Mouse (Mus musculus) midbrain, embryonic 11.5 days (tissue): ENCODE results near the gene Enpp5. TPM values are rescaled to one million over a fixed set of nuclear protein-coding genes. Genes with fewer than 3 reads are reported as not detected.

ENCODE experiments used
- ATAC-seq: fragments of 200-750 bp; cut with Nextera tagmentation; 2 replicates; pipeline ENCODE4 v1.8.0; 2017; ENCODE audit warnings: moderate TSS enrichment, moderate library complexity; ENCODE audit not compliant: low FRiP score
- DNase-seq: peaks from one replicate; pipeline ENCODE4 v3.0.0; 2015; ENCODE audit warnings: low spot score; ENCODE audit errors: missing footprints
- H3K27ac ChIP-seq: fragments of 300-500 bp; sonication (generic); 2 replicates; pipeline ENCODE4 v1.5.1; 2014; ENCODE audit warnings: low read depth, low read length
- H3K27me3 ChIP-seq: fragments of 300-500 bp; sonication (generic); 2 replicates; pipeline ENCODE4 v1.6.1; 2014; ENCODE audit warnings: mild to moderate bottlenecking, low read length, moderate library complexity, mixed read lengths; ENCODE audit not compliant: control insufficient read depth, insufficient read depth
- H3K36me3 ChIP-seq: fragments of 300-500 bp; sonication (generic); 2 replicates; pipeline ENCODE4 v1.6.1; 2014; ENCODE audit warnings: mild to moderate bottlenecking, low read length, moderate library complexity, mixed read lengths; ENCODE audit not compliant: control insufficient read depth, insufficient read depth
- H3K4me1 ChIP-seq: fragments of 300-500 bp; sonication (generic); 2 replicates; pipeline ENCODE4 v1.6.1; 2014; ENCODE audit warnings: low read length; ENCODE audit not compliant: control insufficient read depth, insufficient read depth
- H3K4me2 ChIP-seq: fragments of 300-500 bp; sonication (generic); 2 replicates; pipeline ENCODE4 v1.6.1; 2014; ENCODE audit warnings: mild to moderate bottlenecking, moderate library complexity
- H3K4me3 ChIP-seq: fragments of 300-500 bp; sonication (generic); 2 replicates; pipeline ENCODE4 v1.5.1; 2014; ENCODE audit warnings: low read depth, low read length
- H3K9ac ChIP-seq: fragments of 300-500 bp; sonication (generic); 2 replicates; pipeline ENCODE4 v1.6.1; 2014; ENCODE audit warnings: low read length
- H3K9me3 ChIP-seq: fragments of 300-500 bp; sonication (generic); 2 replicates; pipeline ENCODE4 v1.6.1; 2016; ENCODE audit warnings: low read length; ENCODE audit not compliant: control insufficient read depth
- WGBS: fragments of 180-500 bp; shearing (Covaris S2); extraction: QIAGEN DNeasy Blood & Tissue Kit; methylation state at CpG from one replicate; pipeline ENCODE4 v1.1.7; 2014; 5-methylcytosine and 5-hydroxymethylcytosine counted together
- polyA plus RNA-seq: library from polyadenylated mRNA; unstranded; fragments of >200 nt; fragmentation: Nextera tagmentation; extraction: Ambion mirVana; gene quantifications from 2 replicates; pipeline ENCODE4 v1.2.1, GENCODE M21; 2014

Gene Enpp5
- polyA plus RNA-seq, result 11.5 and 15.3 TPM in 2 replicates

DNA sequence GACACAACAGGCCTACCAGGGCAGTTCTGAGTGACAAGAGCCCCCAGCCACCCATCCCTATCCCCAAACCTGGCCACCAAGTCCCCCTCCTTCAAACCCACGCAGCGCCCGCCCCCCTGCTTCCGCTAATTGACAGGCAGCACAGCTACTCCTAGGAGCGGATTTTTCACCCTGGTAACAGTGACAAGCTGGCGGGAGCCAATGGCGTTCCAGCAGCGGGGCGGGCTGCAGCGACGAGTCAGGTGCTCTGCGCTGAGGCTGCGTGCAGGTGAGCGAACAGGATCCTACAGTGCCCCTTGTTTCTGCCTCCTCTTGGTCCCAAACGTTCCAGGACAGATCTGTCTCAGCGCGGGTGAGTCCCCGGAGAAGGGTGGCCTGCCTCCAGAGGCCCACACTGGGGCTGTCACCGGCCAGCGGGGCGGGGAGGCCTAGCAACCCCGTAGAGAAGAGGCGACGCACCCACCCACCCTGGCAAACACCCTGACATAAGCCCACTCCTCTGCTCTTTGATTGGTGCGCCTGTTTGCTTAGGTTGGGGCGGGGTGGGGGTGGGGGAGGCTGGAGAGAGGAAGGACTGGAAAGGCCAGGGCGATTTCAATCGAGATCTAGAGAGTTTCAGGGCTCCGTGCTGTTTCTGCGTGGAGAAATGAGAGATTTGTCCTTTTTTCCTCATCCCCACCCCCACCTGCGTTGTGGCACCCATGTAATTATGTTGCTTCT is at the start of gene Enpp5:
Gene Enpp5, plus strand, starts transcription at position 183 of the 720 bp plus-strand sequence.
- no peaks in the 10 kb centered on the region for H3K36me3 ChIP-seq
- 1% methylated on average over 30 of the region's 31 CpGs for WGBS
- peak within 1 kb of the TSS; percentile 48 for H3K4me3 ChIP-seq
- H3K4me1 ChIP-seq, result no peaks in the 10 kb centered on the region
- H3K9me3 ChIP-seq, result no peaks in the 10 kb centered on the region
- DNase-seq (peak; percentile 94), ATAC-seq (peak; percentile 95)
- peak within 1 kb of the TSS; percentile 83 for H3K4me2 ChIP-seq
- H3K27ac ChIP-seq, result no peak within 1 kb of the TSS
- peak within 1 kb of the TSS; percentile 70 for H3K9ac ChIP-seq
- no peaks in the 10 kb centered on the region for H3K27me3 ChIP-seq

DNA sequence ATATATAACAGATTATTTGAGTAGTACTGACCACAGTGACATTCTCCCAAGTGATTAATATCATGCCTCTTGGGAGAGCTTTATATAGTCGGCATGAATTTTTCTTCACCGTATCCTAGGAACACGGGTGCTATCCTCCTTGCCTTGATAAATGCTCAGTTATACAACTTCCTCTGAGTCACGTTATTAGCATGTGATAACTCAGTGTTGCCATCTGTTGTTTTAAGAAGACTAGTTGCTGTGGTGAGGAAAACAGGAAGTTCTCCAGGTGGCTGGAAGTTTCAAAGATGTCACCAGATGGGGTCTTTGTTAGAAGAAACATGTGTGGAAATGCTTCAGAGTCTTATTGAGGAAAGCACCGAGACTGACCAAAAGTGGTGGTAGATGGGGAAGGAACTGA is 49.0 kb upstream of the Enpp5 start:
- Histone ChIP-seq H3K27me3 (no peaks in the 10 kb centered on the region), H3K4me1 (no peaks in the 10 kb centered on the region), H3K4me3 (no peak overlapping the region), H3K4me2 (no peak overlapping the region), H3K36me3 (no peaks in the 10 kb centered on the region), H3K9ac (no peak overlapping the region), H3K27ac (no peak overlapping the region), H3K9me3 (no peaks in the 10 kb centered on the region)
- DNase-seq (no peak), ATAC-seq (no peak)
- WGBS, result 87% methylated on average over 5 of the region's 5 CpGs

DNA sequence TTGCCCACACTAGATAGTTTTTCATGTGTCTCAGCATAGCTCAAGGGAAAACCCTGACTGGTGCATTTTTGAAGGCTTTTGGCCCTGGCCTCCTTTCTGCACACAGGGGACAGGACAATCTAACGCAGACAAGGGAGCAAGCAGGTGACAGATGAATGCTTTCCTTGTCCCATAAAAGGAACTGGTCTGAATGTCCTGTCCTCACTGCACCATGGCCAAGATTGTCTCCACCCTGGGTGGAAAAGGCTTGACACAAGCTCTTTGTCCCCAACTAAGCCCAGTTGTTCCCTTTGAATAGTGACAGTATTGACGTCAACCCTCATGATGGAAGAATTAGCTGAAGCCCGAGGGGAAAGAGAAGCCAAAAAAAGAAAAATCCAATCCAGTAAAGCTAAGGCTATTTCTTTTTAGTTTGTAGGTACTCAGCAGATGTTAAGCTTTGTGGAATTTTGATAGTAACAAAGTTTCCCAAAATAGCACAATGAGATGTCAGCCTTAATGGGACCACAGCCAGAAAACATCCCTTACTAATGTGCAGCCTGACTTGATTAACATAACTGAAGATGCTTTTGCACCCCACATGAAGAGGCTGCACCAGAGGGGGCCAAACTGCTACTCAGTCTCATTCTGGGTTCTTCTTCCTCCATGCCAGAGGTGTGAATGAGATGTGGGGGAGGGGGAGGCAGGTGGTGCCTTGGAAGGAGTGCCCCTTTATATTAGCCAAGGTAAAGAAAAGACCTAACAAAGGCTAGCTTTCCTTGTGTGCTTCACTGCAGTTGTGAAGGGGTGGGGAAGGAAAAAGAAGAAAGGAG is 47.6 kb upstream of the Enpp5 start:
- Histone ChIP-seq H3K4me2 (no peak overlapping the region), H3K27me3 (no peaks in the 10 kb centered on the region), H3K9ac (no peak overlapping the region), H3K36me3 (no peaks in the 10 kb centered on the region), H3K4me3 (no peak overlapping the region), H3K9me3 (no peaks in the 10 kb centered on the region), H3K27ac (no peak overlapping the region), H3K4me1 (no peaks in the 10 kb centered on the region)
- no peak for DNase-seq
- ATAC-seq, result no peak
- 48% methylated on average over 3 of the region's 3 CpGs for WGBS

DNA sequence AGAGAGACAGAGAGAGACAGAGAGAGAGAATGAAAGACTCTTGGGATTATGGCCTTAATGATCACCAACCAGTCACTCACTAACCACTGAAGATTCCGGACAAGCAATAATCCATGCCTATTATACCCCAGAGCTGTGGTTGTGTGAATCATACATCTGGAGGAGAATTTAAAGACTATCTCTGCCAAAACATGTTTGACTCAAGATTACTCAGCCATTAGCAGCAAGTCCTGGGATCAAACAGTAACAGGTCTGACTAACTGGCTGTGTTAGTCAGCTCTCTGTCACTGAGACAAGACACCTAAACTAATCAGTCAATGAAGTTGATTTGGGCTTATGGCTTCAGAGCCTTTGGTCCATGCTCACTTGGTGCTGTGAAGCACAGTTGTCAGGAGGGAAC is 43.6 kb upstream of the Enpp5 start:
- no peak overlapping the region for H3K4me2 ChIP-seq
- H3K27me3 ChIP-seq, result no peaks in the 10 kb centered on the region
- 100% methylated on average over 1 of the region's 1 CpGs for WGBS
- H3K4me1 ChIP-seq, result no peaks in the 10 kb centered on the region
- ATAC-seq, result no peak
- no peak overlapping the region for H3K27ac ChIP-seq
- H3K36me3 ChIP-seq, result no peaks in the 10 kb centered on the region
- H3K4me3 ChIP-seq, result no peak overlapping the region
- no peak overlapping the region for H3K9ac ChIP-seq
- no peaks in the 10 kb centered on the region for H3K9me3 ChIP-seq
- no peak for DNase-seq

DNA sequence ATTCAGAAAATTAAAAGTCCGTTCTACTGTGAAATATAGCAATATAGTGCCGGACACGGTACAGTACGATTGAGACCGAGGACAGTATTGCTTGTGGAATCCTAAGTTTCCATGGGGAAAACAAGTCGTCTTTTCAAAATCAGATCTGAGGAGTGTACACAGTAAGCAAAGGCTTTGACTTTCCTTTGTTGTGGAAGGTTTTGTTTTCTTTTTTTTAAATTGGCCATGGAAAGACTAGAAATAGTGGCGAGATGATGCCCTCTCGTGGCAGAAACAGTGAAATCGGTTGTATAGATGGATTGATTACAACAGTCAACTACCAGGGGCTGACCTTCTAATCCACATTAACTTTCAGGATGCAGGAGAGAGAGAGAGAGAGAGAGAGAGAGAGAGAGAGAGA is 40.0 kb upstream of the Enpp5 start:
- Histone ChIP-seq H3K9me3 (no peaks in the 10 kb centered on the region), H3K36me3 (no peaks in the 10 kb centered on the region), H3K4me3 (no peak overlapping the region), H3K27ac (no peak overlapping the region), H3K9ac (no peak overlapping the region), H3K27me3 (no peaks in the 10 kb centered on the region), H3K4me2 (no peak overlapping the region), H3K4me1 (no peaks in the 10 kb centered on the region)
- 66% methylated on average over 9 of the region's 9 CpGs for WGBS
- no peak for DNase-seq
- ATAC-seq, result no peak

DNA sequence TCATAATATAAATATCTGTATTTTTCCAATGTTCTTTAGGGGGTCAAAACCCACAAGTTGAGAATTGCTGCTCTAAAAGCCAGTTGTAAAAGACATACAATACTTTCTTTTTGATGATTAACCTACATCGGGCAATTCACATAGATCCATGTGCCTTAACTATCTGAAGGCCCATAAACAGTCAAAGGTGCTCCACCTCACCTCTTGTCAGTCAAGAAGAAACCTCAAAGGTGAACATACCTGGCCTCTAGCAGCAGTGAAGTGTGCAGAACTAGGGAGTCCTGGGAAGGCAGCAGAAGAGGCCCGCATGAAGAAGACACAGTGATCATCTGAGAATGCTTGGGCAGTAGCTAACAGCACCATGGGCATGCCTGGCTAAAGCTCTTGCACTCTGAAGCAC is 38.2 kb upstream of the Enpp5 start:
- Histone ChIP-seq H3K4me2 (no peak overlapping the region), H3K9ac (no peak overlapping the region), H3K4me1 (no peaks in the 10 kb centered on the region), H3K4me3 (no peak overlapping the region), H3K36me3 (no peaks in the 10 kb centered on the region), H3K9me3 (no peaks in the 10 kb centered on the region), H3K27me3 (no peaks in the 10 kb centered on the region), H3K27ac (no peak overlapping the region)
- 90% methylated on average over 2 of the region's 2 CpGs for whole genome bisulfite sequencing
- ATAC-seq (no peak), DNase-seq (no peak)

DNA sequence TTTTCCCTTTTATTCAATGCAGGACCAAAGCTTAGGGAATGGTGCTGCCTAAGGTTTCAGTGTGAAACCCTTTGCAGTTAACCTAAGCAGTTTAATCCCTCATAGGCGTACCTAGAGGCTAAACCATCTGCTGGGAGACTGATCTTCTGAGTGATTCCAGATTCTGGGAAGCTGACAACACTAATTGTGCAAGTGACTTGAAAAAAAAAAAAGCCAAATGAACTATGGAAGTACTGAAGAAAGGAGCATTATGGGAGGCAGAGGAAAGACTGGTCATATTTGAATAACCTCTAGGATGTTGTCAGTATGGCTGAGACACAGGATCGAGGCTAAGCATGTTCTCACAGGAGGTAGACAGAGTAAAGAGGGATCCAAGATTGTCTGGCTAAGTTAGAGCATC is 36.3 kb upstream of the Enpp5 start:
- Histone ChIP-seq H3K27ac (no peak overlapping the region), H3K27me3 (no peaks in the 10 kb centered on the region), H3K4me3 (no peak overlapping the region), H3K4me2 (no peak overlapping the region), H3K9ac (no peak overlapping the region), H3K4me1 (no peaks in the 10 kb centered on the region), H3K36me3 (no peaks in the 10 kb centered on the region), H3K9me3 (no peaks in the 10 kb centered on the region)
- WGBS, result 71% methylated on average over 2 of the region's 2 CpGs
- ATAC-seq (no peak), DNase-seq (no peak)

DNA sequence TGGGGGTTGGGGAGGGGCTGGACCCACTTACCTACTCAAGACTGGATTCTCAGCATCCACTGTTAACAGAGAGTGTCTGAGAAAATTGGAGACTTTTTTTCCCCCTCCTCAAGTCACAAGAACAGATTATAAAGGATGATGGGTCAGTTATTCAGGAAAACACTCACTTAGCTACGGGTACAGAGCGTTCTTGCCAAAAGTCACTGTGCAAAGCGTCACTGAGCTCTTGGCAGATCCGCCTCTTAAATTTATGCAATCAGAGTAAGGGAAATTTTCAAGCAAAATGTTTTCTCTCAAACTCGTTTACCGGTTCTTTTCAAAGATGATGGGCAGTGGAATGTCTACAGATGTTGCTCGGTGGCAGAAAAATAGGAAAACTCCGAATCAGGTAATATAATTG is 35.8 kb upstream of the Enpp5 start:
- ATAC-seq, result no peak
- Histone ChIP-seq H3K27ac (no peak overlapping the region), H3K4me2 (no peak overlapping the region), H3K4me3 (no peak overlapping the region), H3K9me3 (no peaks in the 10 kb centered on the region), H3K9ac (no peak overlapping the region), H3K4me1 (no peaks in the 10 kb centered on the region), H3K36me3 (no peaks in the 10 kb centered on the region), H3K27me3 (no peaks in the 10 kb centered on the region)
- DNase-seq, result no peak
- 89% methylated on average over 8 of the region's 8 CpGs for WGBS

DNA sequence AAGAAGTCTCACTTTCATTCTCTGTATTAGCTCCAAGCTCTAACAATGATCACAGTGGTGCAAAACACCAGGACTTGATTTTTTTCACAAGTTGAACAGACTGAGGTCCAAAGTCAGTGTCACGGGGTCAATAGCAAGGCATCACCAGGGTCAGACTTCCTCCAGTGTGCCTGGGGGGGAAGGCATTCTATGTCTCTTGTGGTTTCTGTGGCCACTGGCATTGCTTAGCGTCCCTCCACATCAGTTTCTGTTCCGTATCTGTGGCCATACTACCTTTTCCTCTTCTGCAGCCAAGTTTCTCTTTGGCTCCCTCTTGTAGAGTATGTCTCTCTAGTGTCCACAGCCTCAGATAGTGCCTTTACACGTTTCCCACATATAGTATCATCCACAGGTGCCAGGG is 25.2 kb upstream of the Enpp5 start:
- Histone ChIP-seq H3K36me3 (no peaks in the 10 kb centered on the region), H3K9me3 (no peaks in the 10 kb centered on the region), H3K27ac (no peak overlapping the region), H3K27me3 (no peaks in the 10 kb centered on the region), H3K4me3 (no peak overlapping the region), H3K4me1 (no peaks in the 10 kb centered on the region), H3K9ac (no peak overlapping the region), H3K4me2 (no peak overlapping the region)
- DNase-seq (no peak), ATAC-seq (no peak)
- WGBS, result 72% methylated on average over 4 of the region's 4 CpGs
